Mouse (Mus musculus) CD4-positive, CD25-positive, alpha-beta regulatory T cell, adult 4 months (primary cell): ENCODE measurements around the gene Dhrs7. TPM values are rescaled to one million over a fixed set of nuclear protein-coding genes. Genes with fewer than 3 reads are reported as not detected.
A peak's percentile ranks its signal among the peaks of the same experiment; 100 is the strongest.
"Not testable (repeated sequence)": the region's sequence is repeated elsewhere in the genome, so short reads cannot be mapped to it uniquely, and the experiment has no call there.

Experiments used
- ATAC-seq: one replicate; pipeline ENCODE4 v1.8.0; 2017
- polyA plus RNA-seq, 2 experiments: library from polyadenylated mRNA; unstranded; fragments of 100-300 nt; shearing (Covaris generic); gene quantifications; one replicate each; pipeline ENCODE4 v1.2.1; 2017

The Dhrs7 gene
- 100 to 1,000 TPM in 1 of 2 experiments, 10 to 100 TPM in 1; 92.5 to 103 TPM for polyA plus RNA-seq

GRCm38 (mm10) chr12:72664735-72665337 lies at the start of gene Dhrs7:
Dhrs7 (minus strand) TSS chr12:72664909.
- ATAC-seq: peak; percentile 98

DNA sequence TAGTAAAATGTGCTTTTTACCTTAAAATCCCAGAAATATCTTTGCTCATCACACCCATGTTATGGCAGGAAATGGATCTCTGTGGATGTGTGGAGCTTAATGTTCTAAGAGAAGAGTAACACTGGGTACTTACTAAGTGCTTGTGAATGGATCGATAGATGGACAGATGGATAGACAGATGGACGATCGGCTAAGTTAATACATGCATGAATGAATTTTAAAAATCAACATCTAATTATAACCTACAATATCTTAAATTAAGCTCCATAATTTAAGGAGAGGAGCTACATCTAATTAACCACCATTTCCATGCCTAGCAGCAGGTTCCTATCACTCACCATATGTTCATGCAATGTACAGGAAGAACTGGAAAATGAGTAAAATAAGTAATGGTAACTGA lies 45.3 kb upstream of the Dhrs7 start:
- ATAC-seq: no peak

GRCm38 (mm10) chr12:72704068-72704467 lies 39.4 kb upstream of the Dhrs7 start:
- ATAC-seq: no peak

DNA sequence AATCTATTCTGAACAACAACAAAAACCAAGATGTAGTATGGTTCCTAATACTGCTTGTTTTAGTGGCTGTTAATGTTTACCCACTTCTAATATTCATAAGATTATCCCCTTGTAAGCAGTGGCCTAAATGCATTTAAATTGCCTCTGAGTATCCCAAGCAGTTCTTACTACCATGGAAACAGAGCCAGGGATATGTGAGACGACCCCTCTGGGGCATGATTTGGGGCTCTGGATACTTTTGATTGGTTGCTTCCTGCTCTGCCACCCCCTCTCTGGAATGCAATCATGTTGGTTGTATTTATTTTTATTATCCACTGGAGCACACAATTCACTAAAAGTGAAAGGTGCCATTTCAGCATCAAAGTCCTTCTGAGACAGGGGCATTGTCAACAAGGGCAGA lies 35.3 kb upstream of the Dhrs7 start:
- no peak for ATAC-seq

- no peak for ATAC-seq
Observed at GRCm38 (mm10) chr12:72694901-72695463, 30.3 kb upstream of the Dhrs7 start.

- ATAC-seq: no peak
Observed at GRCm38 (mm10) chr12:72694438-72694837, 29.7 kb upstream of the Dhrs7 start.

DNA sequence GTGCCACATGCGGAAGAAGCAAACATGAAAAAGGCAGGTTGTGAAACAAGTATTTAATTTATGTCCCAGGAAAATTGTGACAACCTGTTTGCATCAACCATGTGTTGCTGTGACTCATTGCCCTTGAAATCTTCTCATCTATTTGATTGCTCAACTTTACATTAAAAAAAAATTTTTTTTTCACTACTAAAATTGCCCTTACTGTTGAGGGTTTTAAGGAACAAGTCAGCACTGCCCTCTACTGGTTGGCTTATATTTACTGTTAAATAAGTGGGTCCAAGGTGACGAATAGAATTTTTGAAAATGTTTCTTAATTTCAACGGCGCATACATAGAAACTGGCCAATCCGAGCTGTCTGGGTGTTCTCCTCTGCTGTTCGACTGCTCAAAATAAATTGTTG lies 29.2 kb upstream of the Dhrs7 start:
- ATAC-seq: peak; percentile 64

- not testable (repeated sequence) for ATAC-seq
Observed at GRCm38 (mm10) chr12:72688281-72688680, 23.6 kb upstream of the Dhrs7 start.

GRCm38 (mm10) chr12:72687741-72688140 lies 23.0 kb upstream of the Dhrs7 start:
- not testable (repeated sequence) for ATAC-seq

DNA sequence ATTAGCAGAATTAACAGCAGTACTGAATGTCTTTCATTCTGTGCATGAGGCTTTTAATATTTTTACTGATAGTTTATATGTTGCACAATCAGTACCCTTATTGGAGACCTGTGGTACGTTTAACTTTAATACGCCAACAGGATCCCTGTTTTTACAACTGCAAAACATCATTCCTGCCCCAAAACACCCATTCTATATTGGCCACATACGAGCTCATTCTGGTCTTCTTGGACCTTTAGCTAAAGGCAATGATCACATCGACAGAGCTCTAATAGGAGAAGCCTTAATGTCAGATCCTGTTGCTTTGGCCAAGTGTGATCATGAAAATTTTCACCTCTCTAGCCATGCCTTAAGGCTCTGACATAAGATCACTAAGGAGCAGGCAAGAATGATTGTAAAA lies 21.9 kb upstream of the Dhrs7 start:
- ATAC-seq: not testable (repeated sequence)

- no peak for ATAC-seq
Observed at GRCm38 (mm10) chr12:72683612-72684011, 18.9 kb upstream of the Dhrs7 start.

- ATAC-seq: no peak
Observed at GRCm38 (mm10) chr12:72682511-72683282, 18.0 kb upstream of the Dhrs7 start.

DNA sequence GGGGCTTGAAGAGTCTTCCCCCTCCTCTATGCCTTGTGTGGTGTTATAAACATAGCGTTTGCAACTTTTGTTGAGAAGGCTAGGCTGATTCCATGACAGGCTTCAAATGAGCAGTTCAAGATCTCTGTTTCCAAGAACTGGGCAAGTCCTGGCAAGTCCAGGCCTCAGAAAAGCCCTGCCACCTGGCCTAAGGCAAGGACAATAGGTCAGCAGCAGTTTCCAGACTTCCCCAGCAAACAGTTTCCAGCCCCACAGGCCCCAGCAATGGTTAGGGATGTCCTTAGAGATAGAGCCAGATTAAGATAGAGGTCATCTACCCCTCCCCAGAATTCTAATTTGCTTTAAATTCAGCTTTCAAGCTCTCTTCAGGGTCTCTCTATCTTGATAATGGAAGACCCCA lies 17.2 kb upstream of the Dhrs7 start:
- ATAC-seq: no peak

DNA sequence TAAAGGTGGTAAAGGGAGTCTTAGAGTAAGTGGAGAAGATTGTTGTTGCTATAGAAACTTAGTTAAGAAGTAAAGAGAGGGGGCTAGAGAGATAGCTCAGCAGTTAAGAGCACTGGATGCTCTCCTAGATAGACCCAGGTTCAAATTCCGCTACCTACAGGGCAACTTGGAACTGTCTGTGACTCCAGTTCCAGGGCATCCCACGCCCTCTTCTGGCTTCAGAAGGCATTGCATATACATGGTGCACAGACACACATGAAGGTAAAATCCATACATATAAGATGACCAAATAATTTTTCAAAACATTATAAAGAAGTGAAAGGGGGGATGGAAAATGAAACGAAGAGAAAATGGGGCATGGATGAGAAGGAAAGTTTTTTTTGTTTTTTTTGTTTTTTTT lies 14.9 kb upstream of the Dhrs7 start:
- ATAC-seq: no peak

- no peak for ATAC-seq
Observed at GRCm38 (mm10) chr12:72674820-72675219, 10.1 kb upstream of the Dhrs7 start.

DNA sequence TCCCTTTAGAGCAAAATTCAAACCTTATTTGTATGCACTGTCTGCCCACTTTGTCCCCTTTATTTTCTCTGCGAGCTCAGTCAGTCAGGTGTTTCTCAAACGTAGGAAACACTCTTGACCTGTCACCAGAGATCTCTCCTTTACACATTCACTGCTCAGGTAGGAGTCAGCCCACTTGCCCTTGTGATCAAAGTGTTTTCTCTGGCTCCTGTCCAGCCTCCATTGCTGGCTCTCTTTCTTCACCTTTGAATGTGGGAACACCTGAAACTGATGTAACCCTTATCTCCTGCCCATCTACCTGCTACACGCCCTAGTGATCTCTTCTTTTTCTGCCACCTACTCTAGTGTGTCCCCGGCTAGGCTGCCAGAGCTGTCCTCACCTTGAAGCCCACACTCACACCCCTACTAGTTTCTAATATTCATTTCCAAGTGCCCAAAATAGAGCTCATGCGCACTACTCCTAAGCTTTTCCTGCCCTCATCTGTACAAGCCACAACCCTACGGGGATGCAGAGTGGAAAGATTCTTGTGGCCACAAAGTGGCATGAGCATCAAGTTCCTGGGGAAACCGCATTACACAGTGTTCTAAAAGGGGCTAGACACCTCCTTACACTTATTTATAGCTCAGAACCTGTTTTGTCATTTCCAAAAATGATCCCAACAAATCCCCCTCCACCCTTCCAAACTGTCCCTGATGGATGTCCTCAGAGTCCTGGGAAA lies 9.5 kb upstream of the Dhrs7 start:
- no peak for ATAC-seq

DNA sequence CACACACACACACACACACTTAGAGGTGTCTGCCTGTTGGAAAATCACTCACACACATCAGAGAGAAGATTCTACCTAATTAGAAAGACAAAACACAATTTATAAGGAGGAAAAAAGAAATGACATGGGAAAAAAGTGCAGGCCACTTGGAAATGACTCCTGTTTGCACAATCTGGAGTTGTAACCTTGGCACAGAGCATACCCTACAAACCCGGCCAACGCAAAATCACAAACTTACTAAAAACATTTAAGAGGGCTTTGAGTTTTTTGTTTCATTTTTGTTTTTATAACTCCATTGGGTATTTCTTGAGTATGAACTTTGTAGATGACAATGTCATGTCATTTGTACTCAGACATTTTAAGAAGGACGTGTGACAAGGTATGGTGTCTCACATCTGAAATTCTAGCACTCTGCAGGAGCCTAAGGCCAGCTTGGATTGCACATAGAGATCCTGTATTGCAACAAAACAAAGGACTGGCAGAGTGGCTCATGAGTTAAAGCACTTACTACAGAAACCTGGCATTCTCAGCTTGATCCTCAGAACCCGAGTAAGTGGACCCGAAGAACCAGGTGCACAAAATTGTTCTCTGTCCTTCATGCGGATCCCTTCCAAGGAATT lies 6.9 kb upstream of the Dhrs7 start:
- no peak for ATAC-seq

GRCm38 (mm10) chr12:72670921-72671320 lies 6.2 kb upstream of the Dhrs7 start:
- no peak for ATAC-seq

DNA sequence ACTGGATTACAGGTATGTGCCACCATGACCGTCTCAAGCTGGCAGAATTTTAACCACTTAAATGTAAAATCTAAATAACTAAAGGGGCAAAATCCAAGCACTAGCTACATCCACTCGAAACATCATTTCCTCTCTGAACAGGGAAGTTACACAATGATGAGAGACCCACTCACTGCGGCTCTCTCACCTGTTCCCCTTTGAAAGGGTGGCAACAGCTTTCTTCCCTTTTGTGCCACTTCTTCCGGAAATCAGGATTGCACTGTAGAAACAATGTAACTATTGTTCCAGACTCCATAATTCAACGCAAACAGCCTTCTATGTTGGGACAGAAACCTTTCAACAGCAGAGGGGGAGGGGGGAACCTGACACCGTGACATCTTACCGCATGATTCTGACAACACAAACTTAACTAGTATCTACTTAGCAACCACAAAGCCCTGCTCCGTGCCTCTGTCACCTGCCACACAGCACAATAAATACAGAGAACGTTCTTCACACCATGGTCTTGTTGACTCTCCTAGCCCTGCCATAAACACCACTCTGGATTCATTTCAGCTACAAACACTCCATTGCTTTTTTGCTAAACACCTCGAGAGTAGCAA lies 3.3 kb upstream of the Dhrs7 start:
- no peak for ATAC-seq

- no peak for ATAC-seq
Observed at GRCm38 (mm10) chr12:72666015-72666414, 1.3 kb upstream of the Dhrs7 start.

- ATAC-seq: peak; percentile 19
Observed at GRCm38 (mm10) chr12:72664020-72664734, 532 bp downstream of the Dhrs7 start.

GRCm38 (mm10) chr12:72655775-72656174 lies 8.9 kb downstream of the Dhrs7 start:
- ATAC-seq: no peak
